Mouse (Mus musculus) urinary bladder, adult 18-20 months (tissue): Measurements from ENCODE around the gene Acvr1.

ENCODE experiments used
- DNase-seq, 2 experiments: peaks; one replicate each; pipeline ENCODE4 v3.0.0; 2022; ENCODE audit warnings: low spot score in 2 of 2, mixed read lengths in 2 of 2

Acvr1 gene

GRCm38 (mm10) chr2:58567066-58567810, at the start of gene Acvr1, which contains the start of gene Upp2:
TSS of gene Acvr1 (minus strand) at chr2:58567157.
TSS of gene Upp2 (plus strand) at chr2:58567298.
- peak; percentile 67 to 86 for DNase-seq

GRCm38 (mm10) chr2:58615766-58616165, 48.8 kb upstream of the Acvr1 start:
- no peak for DNase-seq

- no peak for DNase-seq
Observed at GRCm38 (mm10) chr2:58614851-58615250, 47.9 kb upstream of the Acvr1 start.

GRCm38 (mm10) chr2:58613720-58614119, 46.8 kb upstream of the Acvr1 start:
- no peak for DNase-seq

- no peak for DNase-seq
Observed at GRCm38 (mm10) chr2:58604791-58605190, 37.8 kb upstream of the Acvr1 start.

GRCm38 (mm10) chr2:58603379-58603778, 36.4 kb upstream of the Acvr1 start:
- DNase-seq: no peak

- no peak for DNase-seq
Observed at GRCm38 (mm10) chr2:58601382-58601781, 34.4 kb upstream of the Acvr1 start.

- DNase-seq: no peak
Observed at GRCm38 (mm10) chr2:58599639-58600038, 32.7 kb upstream of the Acvr1 start.

- DNase-seq: no peak
Observed at GRCm38 (mm10) chr2:58597556-58597955, 30.6 kb upstream of the Acvr1 start.

GRCm38 (mm10) chr2:58596774-58597342, 29.9 kb upstream of the Acvr1 start:
- no peak for DNase-seq

- DNase-seq: no peak
Observed at GRCm38 (mm10) chr2:58595350-58595749, 28.4 kb upstream of the Acvr1 start.

GRCm38 (mm10) chr2:58590055-58590454, 23.1 kb upstream of the Acvr1 start:
- DNase-seq: no peak

- DNase-seq: no peak
Observed at GRCm38 (mm10) chr2:58589637-58590036, 22.7 kb upstream of the Acvr1 start.

- no peak for DNase-seq
Observed at GRCm38 (mm10) chr2:58586311-58586710, 19.4 kb upstream of the Acvr1 start.

- DNase-seq: no peak
Observed at GRCm38 (mm10) chr2:58574167-58574566, 7.2 kb upstream of the Acvr1 start.

- no peak for DNase-seq
Observed at GRCm38 (mm10) chr2:58568841-58569645, 2.1 kb upstream of the Acvr1 start.

- no peak for DNase-seq
Observed at GRCm38 (mm10) chr2:58567866-58568719, 1.1 kb upstream of the Acvr1 start.

GRCm38 (mm10) chr2:58566410-58567065, 419 bp downstream of the Acvr1 start:
- peak; percentile 54 to 66 for DNase-seq

- DNase-seq: no peak
Observed at GRCm38 (mm10) chr2:58566049-58566409, 928 bp downstream of the Acvr1 start.

GRCm38 (mm10) chr2:58565267-58565666, 1.7 kb downstream of the Acvr1 start:
- DNase-seq: no peak

GRCm38 (mm10) chr2:58562137-58562536, 4.8 kb downstream of the Acvr1 start:
- no peak for DNase-seq
